In genomic region chr3:84334771-84335420, GRCm38 (mm10) we compare ENCODE assay signal across 8 mouse cellular contexts. TPM values are rescaled to one million over a fixed set of nuclear protein-coding genes. Genes with fewer than 3 reads are reported as not detected.
DNase-seq lines count a peak whose midpoint lies in the region; ATAC-seq lines count a peak whose summit lies in the region.

No protein-coding gene starts in this region.

- H3K27me3 ChIP-seq in heart, embryonic 14.5 days (ENCODE audit: control insufficient read depth, insufficient read depth, low read length), result no peaks in the 10 kb centered on the region; the same call in 1 of the 2 replicates
- peaks cover 13% of the 10 kb centered on the region for H3K27me3 ChIP-seq in hindbrain, embryonic 13.5 days
- peaks cover 7% of the 10 kb centered on the region; the same call in 1 of the 2 replicates for H3K27me3 ChIP-seq in midbrain, embryonic 11.5 days (ENCODE audit: control insufficient read depth, insufficient read depth, low read length)

- no peak overlapping the region for H3K27ac ChIP-seq in heart, embryonic 14.5 days (replicated peaks in 1 of 2; ENCODE audit: control insufficient read depth in 1 of 2, insufficient read depth in 1 of 2, low read depth in 2 of 2, low read length in 2 of 2)
- no peak overlapping the region for H3K27ac ChIP-seq in hindbrain, embryonic 13.5 days
- no peak overlapping the region for H3K27ac ChIP-seq in midbrain, embryonic 11.5 days (ENCODE audit: low read depth, low read length)

- no peak for DNase-seq in heart, postnatal 36 days
- peak; percentile 83 for DNase-seq in ES-CJ7 (ENCODE audit: low read depth, low spot score)
- peak; percentile 91 for DNase-seq in midbrain, embryonic 11.5 days (ENCODE audit: low spot score, missing footprints)
- DNase-seq in gastrocnemius, postnatal 36 days, result no peak
- DNase-seq in thymus, postnatal 36 days, result no peak
- no peak for DNase-seq in gastrocnemius, adult 8-10 months (ENCODE audit: low spot score in 2 of 2)

- intact Hi-C loops in heart, postnatal 36 days (cut with DNase I), result no loop called here
- intact Hi-C loops in gastrocnemius, postnatal 36 days (cut with DNase I), result no loop called here

- no peak for ATAC-seq in heart, embryonic 14.5 days (ENCODE audit: insufficient number of reproducible peaks, insufficient read depth, low FRiP score, low read depth)
- ATAC-seq in hindbrain, embryonic 13.5 days (ENCODE audit: low FRiP score), result no peak
- ATAC-seq in midbrain, embryonic 11.5 days (ENCODE audit: low FRiP score), result no peak

- no peaks in the 10 kb centered on the region for H3K9me3 ChIP-seq in heart, embryonic 14.5 days (ENCODE audit: control insufficient read depth, low read length)
- H3K9me3 ChIP-seq in hindbrain, embryonic 13.5 days, result no peaks in the 10 kb centered on the region
- H3K9me3 ChIP-seq in midbrain, embryonic 11.5 days (ENCODE audit: control insufficient read depth, low read length), result no peaks in the 10 kb centered on the region

- peak overlapping the region; percentile 18 to 34 for H3K4me3 ChIP-seq in heart, embryonic 14.5 days (ENCODE audit: control insufficient read depth in 1 of 2, insufficient read depth in 1 of 2, low read depth in 1 of 2, low read length in 2 of 2)
- H3K4me3 ChIP-seq in hindbrain, embryonic 13.5 days, result peak overlapping the region; percentile 22
- H3K4me3 ChIP-seq in midbrain, embryonic 11.5 days (ENCODE audit: low read depth, low read length), result peak overlapping the region; percentile 1; the same call in 1 of the 2 replicates

- no peak overlapping the region for H3K9ac ChIP-seq in heart, embryonic 14.5 days (ENCODE audit: low read length)
- no peak overlapping the region for H3K9ac ChIP-seq in hindbrain, embryonic 13.5 days
- H3K9ac ChIP-seq in midbrain, embryonic 11.5 days (ENCODE audit: low read length), result peak overlapping the region; percentile 12; the same call in 1 of the 2 replicates

- H3K36me3 ChIP-seq in heart, embryonic 14.5 days (ENCODE audit: control insufficient read depth, insufficient read depth, low read length), result no peaks in the 10 kb centered on the region
- no peaks in the 10 kb centered on the region for H3K36me3 ChIP-seq in hindbrain, embryonic 13.5 days
- no peaks in the 10 kb centered on the region for H3K36me3 ChIP-seq in midbrain, embryonic 11.5 days (ENCODE audit: control insufficient read depth, insufficient read depth, low read length)

- 9% methylated on average over 20 of the region's 20 CpGs for WGBS in heart, embryonic 14.5 days
- 3% methylated on average over 20 of the region's 20 CpGs for WGBS in hindbrain, embryonic 13.5 days
- 7% methylated on average over 20 of the region's 20 CpGs for WGBS in midbrain, embryonic 11.5 days

- H3K4me1 ChIP-seq in heart, embryonic 14.5 days (ENCODE audit: control insufficient read depth in 2 of 2, insufficient read depth in 2 of 2, low read length in 2 of 2), result peaks cover 6 to 8% of the 10 kb centered on the region in 2 experiments; a peak in 3 of 4 replicates
- H3K4me1 ChIP-seq in hindbrain, embryonic 13.5 days (replicated peaks), result peaks cover 25% of the 10 kb centered on the region
- H3K4me1 ChIP-seq in midbrain, embryonic 11.5 days (ENCODE audit: control insufficient read depth, insufficient read depth, low read length), result peaks cover 6% of the 10 kb centered on the region; the same call in 1 of the 2 replicates

- H3K4me2 ChIP-seq in heart, embryonic 14.5 days (ENCODE audit: low read length), result peak overlapping the region; percentile 54
- H3K4me2 ChIP-seq in hindbrain, embryonic 13.5 days, result peak overlapping the region; percentile 51
- peak overlapping the region; percentile 29 for H3K4me2 ChIP-seq in midbrain, embryonic 11.5 days

RNA-seq across cellular contexts. Expression of gene Trim2, which starts 28.2 kb away (rescaled TPM):
- 8.5 and 9.3 TPM in 2 replicates for polyA plus RNA-seq in heart, embryonic 14.5 days (2014; fragmentation: Nextera tagmentation; extraction: Ambion mirVana)
- 1 to 10 TPM; 5.1 to 5.8 TPM for total RNA-seq in heart, postnatal 36 days (2021)
- 131 and 137 TPM in 2 replicates for polyA plus RNA-seq in hindbrain, embryonic 13.5 days (2015; fragmentation: Nextera tagmentation; extraction: Ambion mirVana)
- polyA plus RNA-seq in midbrain, embryonic 11.5 days (2014; fragmentation: Nextera tagmentation; extraction: Ambion mirVana), result 128 and 137 TPM in 2 replicates
- total RNA-seq in gastrocnemius, postnatal 36 days (2021), result 1 to 10 TPM; 2.7 to 3.3 TPM
- 1 to 10 TPM in 3 of 4 experiments, under 1 TPM in 1; 0.92 to 3.0 (median 1.8) TPM for total RNA-seq in gastrocnemius, adult 8-10 months (2022)

Comparison
In these comparisons a context has a peak if more than half of its experiments do, and no peak if none do; other contexts are left out.
1. DNase-seq: peak in ES-CJ7 (single experiment) and midbrain, embryonic 11.5 days (single experiment); none in heart, postnatal 36 days (0 of 2), gastrocnemius, postnatal 36 days (0 of 2), thymus, postnatal 36 days (0 of 2) and gastrocnemius, adult 8-10 months (0 of 2).
2. Peak in every context shown above with its lines, with median percentiles within 50 percentile points of each other: H3K4me2 ChIP-seq and H3K4me3 ChIP-seq.